ENCODE assay signal across 12 mouse cellular contexts in the genomic region with DNA sequence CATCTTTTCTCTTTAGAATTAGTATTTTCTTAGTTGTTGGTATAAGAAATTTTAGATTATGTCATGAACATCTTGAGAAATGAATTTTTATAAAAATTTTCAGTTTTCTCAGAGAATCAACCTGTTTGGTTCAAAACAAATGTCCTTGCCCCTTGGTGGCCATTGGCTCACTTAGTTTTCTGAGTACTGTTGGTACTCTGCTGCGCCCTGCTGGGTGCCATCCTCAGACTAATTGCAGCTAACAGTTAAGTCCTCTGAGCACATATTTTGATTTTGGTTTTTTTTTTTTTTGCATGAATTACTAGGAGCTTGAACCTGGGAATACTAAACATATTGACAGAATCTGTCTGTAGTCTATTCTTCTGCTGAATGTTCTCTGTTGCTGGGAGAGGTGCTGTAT. TPM values are rescaled to one million over a fixed set of nuclear protein-coding genes. Genes with fewer than 3 reads are reported as not detected.
DNase-seq lines count a peak whose midpoint lies in the region; ATAC-seq and TF ChIP-seq lines count a peak whose summit lies in the region.
"Had no signal": no experiment of that assay in that cellular context is flagged by ENCODE, and none has a peak within 500 bp of the region (broad histone marks: within the 10 kb centered on the region; RNA-seq: fewer than 3 reads in every experiment).

No protein-coding gene starts in this region.

- ATAC-seq in common myeloid progenitor, adult 5-6 weeks (replicated peaks; ENCODE audit: low read depth, poor library complexity, severe bottlenecking), result peak; percentile 65; the same call in 1 of the 2 replicates
- ATAC-seq: midbrain, embryonic 13.5 days had no signal

- no peak overlapping the region for H3K27ac ChIP-seq in layer of hippocampus, adult 2 months
- H3K27ac ChIP-seq: heart, embryonic 10.5 days; hindbrain, embryonic 15.5 days; midbrain, embryonic 13.5 days had no signal

- peak; percentile 20 for DNase-seq in adrenal gland, postnatal 10 days
- no peak for DNase-seq in adrenal gland, postnatal 25 days
- DNase-seq in layer of hippocampus, adult 2 months (ENCODE audit: low spot score in 2 of 2), result no peak
- no peak for DNase-seq in layer of hippocampus, adult 9-11 months
- peak; percentile 68 for DNase-seq in 416B (ENCODE audit: low read depth)
- no peak for DNase-seq in cerebellum, adult 9-10 months
- no peak for DNase-seq in layer of hippocampus, adult 9-10 months (ENCODE audit: low spot score)
- DNase-seq: liver, embryonic 13.5 days had no signal

- no peak overlapping the region for H3K4me3 ChIP-seq in layer of hippocampus, adult 2 months
- H3K4me3 ChIP-seq: heart, embryonic 10.5 days; hindbrain, embryonic 15.5 days; liver, embryonic 13.5 days; midbrain, embryonic 13.5 days had no signal

- TF ChIP-seq CTCF in layer of hippocampus, adult 2 months (conservative IDR thresholded peaks at IDR 0.05), result peak; percentile 64

RNA-seq across cellular contexts. Expression of gene Bbip1, which starts 38.9 kb away (rescaled TPM):
- 10 to 100 TPM; 25.6 to 26.0 TPM for total RNA-seq in adrenal gland, postnatal 10 days (2021)
- total RNA-seq in adrenal gland, postnatal 25 days (2021), result 29.3 and 30.2 TPM in 2 replicates
- total RNA-seq in layer of hippocampus, adult 2 months (2021), result 10 to 100 TPM; 52.6 to 52.7 TPM
- 34.9 and 36.0 TPM in 2 replicates for total RNA-seq in common myeloid progenitor, adult 5-6 weeks (2017)

RNA-seq across cellular contexts. Expression of gene Shoc2, which starts 39.2 kb away (rescaled TPM):
- 10 to 100 TPM; 41.0 to 41.3 TPM for total RNA-seq in adrenal gland, postnatal 10 days (2021)
- 48.5 and 53.0 TPM in 2 replicates for total RNA-seq in adrenal gland, postnatal 25 days (2021)
- 10 to 100 TPM; 50.1 to 50.3 TPM for total RNA-seq in layer of hippocampus, adult 2 months (2021)
- 54.7 and 60.6 TPM in 2 replicates for total RNA-seq in common myeloid progenitor, adult 5-6 weeks (2017)

Comparison
In these comparisons a context has a peak if more than half of its experiments do, and no peak if none do; other contexts are left out.
1. DNase-seq: peak in adrenal gland, postnatal 10 days (single experiment) and 416B (single experiment); none in adrenal gland, postnatal 25 days (single experiment), layer of hippocampus, adult 2 months (0 of 2), layer of hippocampus, adult 9-11 months (single experiment), cerebellum, adult 9-10 months (single experiment) and layer of hippocampus, adult 9-10 months (single experiment).